Mouse (Mus musculus) T-cell, adult 66 days (primary cell): Measurements from ENCODE around the gene Fhl1. TPM values are rescaled to one million over a fixed set of nuclear protein-coding genes. Genes with fewer than 3 reads are reported as not detected.

ENCODE experiments used
- total RNA-seq, 2 experiments: library from RNA; stranded (reverse); gene quantifications; 3 replicates in 1 of 2; 4 replicates in 1 of 2; pipeline ENCODE4 v1.2.4; 2023

The Fhl1 gene
- not detected for total RNA-seq

GRCm38 (mm10) chrX:56731306-56732201, at the start of gene Fhl1:
Gene Fhl1 (plus strand): TSS chrX:56731787.

GRCm38 (mm10) chrX:56821765-56822603, 90.4 kb downstream of the Fhl1 start, which contains the start of gene Map7d3:
Gene Map7d3 (minus strand): TSS chrX:56822326.

Other genes with a start within 250 kb of the Fhl1 start
- gene Gm10477, start 207.0 kb upstream of the Fhl1 start, total RNA-seq = not detected
- not detected for gene Gm648, start 182.2 kb upstream of the Fhl1 start, total RNA-seq
- gene Mmgt1, start 133.7 kb upstream of the Fhl1 start, total RNA-seq = 10 to 100 TPM; 11.3 to 11.4 TPM
- 10 to 100 TPM; 14.3 to 15.9 TPM for gene Slc9a6, start 122.0 kb upstream of the Fhl1 start, total RNA-seq
- 1 to 10 TPM in 1 of 2 experiments, under 1 TPM in 1; 0.27 to 1.4 TPM for gene Map7d3, start 90.5 kb downstream of the Fhl1 start, total RNA-seq
- not detected for gene Adgrg4, start 138.4 kb downstream of the Fhl1 start, total RNA-seq